Mouse (Mus musculus): ENCODE data around the gene Apobec1.

GRCm38 (mm10) chr6:122579086-122579485 is 23.2 kb downstream of the Apobec1 start:
- TF ChIP-seq POLR2A (IDR thresholded peaks at IDR 0.05; ENCODE audit: borderline replicate concordance, extremely low read depth, insufficient read depth, insufficient read length, poor library complexity, severe bottlenecking): no peak
- no peak for TF ChIP-seq CTCF (IDR thresholded peaks at IDR 0.05; ENCODE audit: borderline replicate concordance, extremely low read depth, insufficient read depth, insufficient read length)

Measured in brain, embryonic 14.5 days (tissue).